Mouse (Mus musculus) kidney, adult 2 months (tissue): ENCODE data around the gene Foxo3. TPM values are rescaled to one million over a fixed set of nuclear protein-coding genes. Genes with fewer than 3 reads are reported as not detected.
A peak's percentile ranks its signal among the peaks of the same experiment; 100 is the strongest.

Experiments
- DNase-seq: peaks from one replicate; pipeline ENCODE4 v3.0.0; 2021
- H3K27ac ChIP-seq: fragments of 200-500 bp; 2 replicates; pipeline ENCODE4 v1.5.1; 2012; ENCODE audit warnings: low read depth, low read length, control low read depth, inconsistent platforms; ENCODE audit not compliant: insufficient read depth
- H3K27me3 ChIP-seq: fragments of 200-500 bp; replicated peaks from 2 replicates; pipeline ENCODE4 v1.6.1; 2012; ENCODE audit warnings: mild to moderate bottlenecking, moderate library complexity, low read length, inconsistent platforms; ENCODE audit not compliant: control insufficient read depth, insufficient read depth
- H3K36me3 ChIP-seq: fragments of 200-500 bp; 2 replicates; pipeline ENCODE4 v1.6.1; 2012; ENCODE audit warnings: mild to moderate bottlenecking, moderate library complexity, low read length, inconsistent platforms; ENCODE audit not compliant: control insufficient read depth, insufficient read depth
- H3K4me1 ChIP-seq: fragments of 200-500 bp; 2 replicates; pipeline ENCODE4 v1.6.1; 2011; ENCODE audit warnings: low read length; ENCODE audit not compliant: control insufficient read depth, insufficient read depth
- H3K4me3 ChIP-seq: fragments of 200-500 bp; 2 replicates; pipeline ENCODE4 v1.5.1; 2011; ENCODE audit warnings: mild to moderate bottlenecking, low read depth, low read length, control low read depth; ENCODE audit not compliant: insufficient read depth
- CTCF ChIP-seq: fragments of 200-500 bp; conservative IDR thresholded peaks from 2 replicates; pipeline ENCODE4 v1.5.1; 2011; ENCODE audit warnings: low read depth, mild to moderate bottlenecking, control low read depth, low read length, moderate library complexity, mixed read lengths; ENCODE audit not compliant: insufficient read depth, insufficient read length
- POLR2A ChIP-seq: fragments of 200-500 bp; IDR thresholded peaks from one replicate; pipeline ENCODE4 v1.6.1; 2011; ENCODE audit warnings: low read depth, low read length, control low read depth
- WGBS: fragments of 180-500 bp; shearing (Covaris S2); methylation state at CpG from one replicate; pipeline ENCODE4 v1.1.7; 2018; 5-methylcytosine and 5-hydroxymethylcytosine counted together
- polyA plus RNA-seq: library from polyadenylated mRNA; depleted of rRNA; stranded (reverse); fragments of >200 nt; gene quantifications from 2 replicates; pipeline ENCODE4 v1.2.3, GENCODE M21; 2012; rRNA removed

The Foxo3 gene
- polyA plus RNA-seq, result 29.2 and 35.5 TPM in 2 replicates

- peak within 1 kb of the TSS; percentile 87 for H3K27ac ChIP-seq
- peak within 1 kb of the TSS; percentile 97 for H3K4me3 ChIP-seq
- H3K36me3 ChIP-seq, result peaks cover 3% of the 10 kb centered on the region
- peaks cover 19% of the 10 kb centered on the region for H3K4me1 ChIP-seq
- peak; percentile 95 for DNase-seq
- no peak for TF ChIP-seq CTCF
- peak; percentile 94 for TF ChIP-seq POLR2A
- under 1% methylated on average over 84 of the region's 88 CpGs for WGBS
- H3K27me3 ChIP-seq, result no peaks in the 10 kb centered on the region
These were observed at the start of gene Foxo3 for GRCm38 (mm10) chr10:42276507-42277345. Gene Foxo3 (minus strand): TSS chr10:42276755.

GRCm38 (mm10) chr10:42325305-42325704, 48.8 kb upstream of the Foxo3 start:
- no peaks in the 10 kb centered on the region for H3K27me3 ChIP-seq
- no peaks in the 10 kb centered on the region for H3K36me3 ChIP-seq
- H3K27ac ChIP-seq, result no peak overlapping the region
- no peak for TF ChIP-seq POLR2A
- TF ChIP-seq CTCF, result no peak
- 92% methylated on average over 10 of the region's 10 CpGs for WGBS
- no peak for DNase-seq
- H3K4me1 ChIP-seq, result no peaks in the 10 kb centered on the region
- H3K4me3 ChIP-seq, result no peak overlapping the region

- Histone ChIP-seq H3K4me1 (no peaks in the 10 kb centered on the region), H3K27me3 (no peaks in the 10 kb centered on the region), H3K27ac (no peak overlapping the region), H3K4me3 (no peak overlapping the region), H3K36me3 (no peaks in the 10 kb centered on the region)
- DNase-seq, result no peak
- TF ChIP-seq POLR2A (no peak), CTCF (no peak)
These were observed 47.4 kb upstream of the Foxo3 start for GRCm38 (mm10) chr10:42323978-42324377.

- Histone ChIP-seq H3K36me3 (peaks cover 1% of the 10 kb centered on the region; the same call in 1 of the 2 replicates), H3K4me3 (no peak overlapping the region), H3K4me1 (no peaks in the 10 kb centered on the region), H3K27ac (no peak overlapping the region), H3K27me3 (no peaks in the 10 kb centered on the region)
- 73% methylated on average over 22 of the region's 22 CpGs for WGBS
- TF ChIP-seq POLR2A (no peak), CTCF (no peak)
- no peak for DNase-seq
These were observed 36.7 kb upstream of the Foxo3 start for GRCm38 (mm10) chr10:42313222-42313786.

- Histone ChIP-seq H3K27me3 (no peaks in the 10 kb centered on the region), H3K4me1 (no peaks in the 10 kb centered on the region), H3K4me3 (no peak overlapping the region), H3K36me3 (peaks cover 1% of the 10 kb centered on the region; the same call in 1 of the 2 replicates), H3K27ac (no peak overlapping the region)
- 71% methylated on average over 1 of the region's 1 CpGs for WGBS
- TF ChIP-seq POLR2A, result no peak
- no peak for TF ChIP-seq CTCF
- no peak for DNase-seq
These were observed 36.0 kb upstream of the Foxo3 start for GRCm38 (mm10) chr10:42312557-42312956.

- H3K4me1 ChIP-seq, result no peaks in the 10 kb centered on the region
- H3K36me3 ChIP-seq, result no peaks in the 10 kb centered on the region
- TF ChIP-seq CTCF (no peak), POLR2A (no peak)
- no peaks in the 10 kb centered on the region for H3K27me3 ChIP-seq
- H3K27ac ChIP-seq, result no peak overlapping the region
- DNase-seq, result no peak
- H3K4me3 ChIP-seq, result no peak overlapping the region
- 39% methylated on average over 8 of the region's 8 CpGs for WGBS
These were observed 32.1 kb upstream of the Foxo3 start for GRCm38 (mm10) chr10:42308687-42308987.

- peak overlapping the region; percentile 41 for H3K4me3 ChIP-seq
- 11% methylated on average over 20 of the region's 20 CpGs for WGBS
- no peaks in the 10 kb centered on the region for H3K27me3 ChIP-seq
- no peaks in the 10 kb centered on the region for H3K4me1 ChIP-seq
- TF ChIP-seq POLR2A (no peak), CTCF (peak; percentile 84)
- peak; percentile 59 for DNase-seq
- H3K36me3 ChIP-seq, result no peaks in the 10 kb centered on the region
- H3K27ac ChIP-seq, result no peak overlapping the region
These were observed 31.6 kb upstream of the Foxo3 start for GRCm38 (mm10) chr10:42307980-42308686.
